Mouse (Mus musculus): ENCODE measurements around the gene Dnajb8. TPM values are rescaled to one million over a fixed set of nuclear protein-coding genes. Genes with fewer than 3 reads are reported as not detected.

Dnajb8 gene
- polyA plus RNA-seq, 1 experiment: not detected

DNA sequence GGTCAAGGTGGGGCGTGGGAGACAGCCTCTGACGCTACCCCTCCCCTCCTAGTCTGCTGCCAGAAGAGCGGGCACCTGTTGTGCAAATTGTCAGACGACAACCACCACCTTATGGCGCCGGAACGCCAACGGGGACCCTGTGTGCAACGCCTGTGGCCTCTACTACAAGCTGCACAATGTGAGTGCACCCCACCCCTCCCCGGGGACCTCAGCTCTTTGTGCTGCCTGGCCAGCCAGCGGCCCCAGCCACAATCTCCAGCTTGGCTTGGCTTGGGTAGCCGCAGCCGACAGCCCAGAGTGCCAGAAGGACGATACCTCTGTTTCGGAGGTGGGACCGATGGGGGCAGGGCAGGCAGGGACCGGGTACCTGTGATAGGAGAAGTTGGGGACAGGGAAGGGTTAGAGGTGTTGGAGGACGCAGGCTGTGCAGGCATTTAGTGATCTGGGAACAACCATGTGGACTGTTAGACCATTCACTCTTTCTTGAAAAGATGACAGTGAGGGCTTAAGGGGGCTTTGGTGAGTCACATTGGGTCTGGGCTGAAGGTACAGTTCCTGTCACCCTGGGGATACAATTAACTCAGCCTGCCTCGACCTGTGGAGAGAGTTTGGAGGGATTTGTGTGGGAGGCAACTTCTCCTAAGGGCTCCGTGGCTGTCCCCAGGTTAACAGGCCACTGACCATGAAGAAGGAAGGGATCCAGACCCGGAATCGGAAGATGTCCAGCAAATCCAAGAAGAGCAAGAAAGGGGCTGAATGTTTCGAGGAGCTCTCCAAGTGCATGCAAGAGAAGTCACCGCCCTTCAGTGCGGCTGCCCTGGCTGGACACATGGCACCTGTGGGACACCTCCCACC is 17.3 kb upstream of the Dnajb8 start:
- Histone ChIP-seq H3K4me1 (ENCODE audit: control insufficient read depth, insufficient read depth, low read length) (no peaks in the 10 kb centered on the region), H3K4me3 (ENCODE audit: insufficient read depth, low read depth, low read length) (no peak overlapping the region), H3K36me3 (ENCODE audit: control insufficient read depth, insufficient read depth, low read length) (no peaks in the 10 kb centered on the region), H3K27ac (ENCODE audit: insufficient read depth, low read depth, low read length) (peak overlapping the region; percentile 43), H3K27me3 (replicated peaks; ENCODE audit: control insufficient read depth, insufficient read depth, low read length) (0 out of 2 replicates have a peak, but pooled peaks cover 2% of the 10 kb centered on the region)
- TF ChIP-seq POLR2A (IDR thresholded peaks at IDR 0.05; ENCODE audit: low read depth, low read length) (no peak), CTCF (conservative IDR thresholded peaks at IDR 0.05; ENCODE audit: insufficient read depth, insufficient read length, low read depth, low read length) (no peak)
- DNase-seq: no peak
- WGBS: 22% methylated on average over 25 of the region's 25 CpGs

DNA sequence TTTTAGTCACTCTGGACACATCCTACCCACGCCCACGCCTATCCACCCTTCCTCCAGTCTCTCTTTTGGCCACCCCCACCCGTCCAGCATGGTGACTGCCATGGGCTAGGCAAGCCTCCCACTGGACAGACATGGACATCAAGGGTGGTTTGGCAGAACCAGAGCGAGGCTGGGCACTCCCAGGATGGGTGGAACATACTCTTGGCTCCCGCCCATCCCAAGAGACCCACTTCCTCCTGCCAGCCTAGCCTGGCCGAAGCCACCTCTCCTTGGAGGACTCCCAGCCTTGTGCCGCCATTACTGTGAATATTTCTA is 16.7 kb upstream of the Dnajb8 start:
- 22% methylated on average over 7 of the region's 7 CpGs for WGBS
- H3K4me1 ChIP-seq (ENCODE audit: control insufficient read depth, insufficient read depth, low read length): no peaks in the 10 kb centered on the region
- DNase-seq: no peak
- TF ChIP-seq CTCF (conservative IDR thresholded peaks at IDR 0.05; ENCODE audit: insufficient read depth, insufficient read length, low read depth, low read length) (no peak), POLR2A (IDR thresholded peaks at IDR 0.05; ENCODE audit: low read depth, low read length) (no peak)
- H3K4me3 ChIP-seq (ENCODE audit: insufficient read depth, low read depth, low read length): no peak overlapping the region
- H3K27me3 ChIP-seq (replicated peaks; ENCODE audit: control insufficient read depth, insufficient read depth, low read length): 0 out of 2 replicates have a peak, but pooled peaks cover 1% of the 10 kb centered on the region
- no peaks in the 10 kb centered on the region for H3K36me3 ChIP-seq (ENCODE audit: control insufficient read depth, insufficient read depth, low read length)
- peak overlapping the region; percentile 43; the same call in 1 of the 2 replicates for H3K27ac ChIP-seq (ENCODE audit: insufficient read depth, low read depth, low read length)

DNA sequence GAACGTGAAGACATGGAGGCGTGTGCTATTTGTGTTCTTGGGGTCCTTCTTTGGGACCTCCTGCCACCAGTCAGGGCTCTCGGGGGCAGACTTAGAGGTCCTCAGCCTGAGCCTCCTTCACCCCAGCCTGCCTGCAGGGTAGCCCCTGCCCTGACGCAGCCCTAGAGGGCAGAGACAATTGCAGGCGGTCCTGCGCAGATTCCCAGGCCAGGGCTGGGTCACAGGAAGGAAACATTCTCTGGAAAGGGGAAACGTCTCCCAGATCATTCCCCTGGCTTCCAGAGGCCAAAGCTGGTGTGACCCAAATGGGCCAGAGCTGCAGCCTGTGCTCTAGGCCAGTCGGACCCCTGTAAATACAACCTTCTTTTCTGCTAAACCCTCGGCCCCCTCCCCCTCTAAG is 16.1 kb upstream of the Dnajb8 start:
- H3K27me3 ChIP-seq (replicated peaks; ENCODE audit: control insufficient read depth, insufficient read depth, low read length): 0 out of 2 replicates have a peak, but pooled peaks cover 1% of the 10 kb centered on the region
- no peak overlapping the region for H3K4me3 ChIP-seq (ENCODE audit: insufficient read depth, low read depth, low read length)
- DNase-seq: peak; percentile 79
- H3K4me1 ChIP-seq (ENCODE audit: control insufficient read depth, insufficient read depth, low read length): no peaks in the 10 kb centered on the region
- WGBS: 38% methylated on average over 9 of the region's 9 CpGs
- H3K36me3 ChIP-seq (ENCODE audit: control insufficient read depth, insufficient read depth, low read length): no peaks in the 10 kb centered on the region
- peak overlapping the region; percentile 28; the same call in 1 of the 2 replicates for H3K27ac ChIP-seq (ENCODE audit: insufficient read depth, low read depth, low read length)
- TF ChIP-seq POLR2A (IDR thresholded peaks at IDR 0.05; ENCODE audit: low read depth, low read length) (no peak), CTCF (conservative IDR thresholded peaks at IDR 0.05; ENCODE audit: insufficient read depth, insufficient read length, low read depth, low read length) (no peak)

DNA sequence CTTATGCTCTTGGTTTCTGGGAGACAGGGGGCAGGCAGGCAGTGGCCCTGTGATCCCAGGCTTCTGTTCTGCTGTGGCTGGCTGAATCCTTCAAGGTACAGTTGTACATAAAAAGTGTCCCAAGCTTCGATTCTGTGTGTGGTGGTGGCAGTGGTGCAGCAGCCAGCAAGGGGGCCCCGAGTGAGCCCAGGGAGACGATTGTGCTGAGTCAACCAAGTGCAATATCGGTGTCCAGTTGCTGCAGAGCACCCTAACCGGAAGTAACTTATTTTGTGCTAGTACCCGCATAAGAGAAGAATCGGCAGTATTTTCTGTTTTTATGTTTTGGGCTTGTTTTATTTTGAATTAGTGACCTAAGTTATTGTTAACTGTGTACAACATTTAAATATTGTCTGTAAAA is 15.5 kb upstream of the Dnajb8 start:
- Histone ChIP-seq H3K27ac (ENCODE audit: insufficient read depth, low read depth, low read length) (peak overlapping the region; percentile 28; the same call in 1 of the 2 replicates), H3K27me3 (replicated peaks; ENCODE audit: control insufficient read depth, insufficient read depth, low read length) (0 out of 2 replicates have a peak, but pooled peaks cover 1% of the 10 kb centered on the region), H3K4me3 (ENCODE audit: insufficient read depth, low read depth, low read length) (no peak overlapping the region), H3K36me3 (ENCODE audit: control insufficient read depth, insufficient read depth, low read length) (no peaks in the 10 kb centered on the region), H3K4me1 (ENCODE audit: control insufficient read depth, insufficient read depth, low read length) (no peaks in the 10 kb centered on the region)
- WGBS: 52% methylated on average over 7 of the region's 7 CpGs
- no peak for DNase-seq
- TF ChIP-seq CTCF (conservative IDR thresholded peaks at IDR 0.05; ENCODE audit: insufficient read depth, insufficient read length, low read depth, low read length) (no peak), POLR2A (IDR thresholded peaks at IDR 0.05; ENCODE audit: low read depth, low read length) (no peak)

DNA sequence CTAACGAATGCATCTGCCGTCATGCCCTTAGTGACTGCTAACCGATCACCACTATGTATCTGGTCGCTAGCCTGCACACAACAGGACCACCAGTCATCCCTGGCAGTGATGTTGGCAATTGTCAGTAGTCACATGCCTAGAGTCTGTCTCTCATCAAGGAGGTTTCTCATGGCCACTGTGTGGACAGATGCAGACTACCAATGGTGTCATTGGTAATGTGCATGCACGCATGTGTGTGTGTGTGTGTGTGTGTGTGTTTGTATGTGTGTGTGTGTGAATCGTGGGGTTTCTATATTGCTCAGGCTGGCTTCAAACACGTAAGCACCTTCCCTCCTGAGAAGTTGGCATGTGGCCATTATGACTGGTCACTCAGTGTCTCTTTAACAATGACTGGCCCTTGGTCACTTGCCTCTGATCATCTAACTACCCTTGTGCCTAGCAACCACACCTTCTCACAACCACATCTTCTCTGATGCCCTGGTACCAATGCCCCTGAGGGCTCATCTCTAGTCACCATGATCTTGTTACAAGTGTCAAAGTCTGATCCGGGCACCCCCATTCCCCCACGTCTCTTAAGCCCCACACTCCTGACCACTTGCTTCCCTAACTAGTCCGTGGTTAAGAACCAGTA is 14.6 kb upstream of the Dnajb8 start:
- WGBS: 84% methylated on average over 10 of the region's 10 CpGs
- no peak for TF ChIP-seq POLR2A (IDR thresholded peaks at IDR 0.05; ENCODE audit: low read depth, low read length)
- no peak for DNase-seq
- Histone ChIP-seq H3K27ac (ENCODE audit: insufficient read depth, low read depth, low read length) (no peak overlapping the region), H3K36me3 (ENCODE audit: control insufficient read depth, insufficient read depth, low read length) (no peaks in the 10 kb centered on the region), H3K4me1 (ENCODE audit: control insufficient read depth, insufficient read depth, low read length) (no peaks in the 10 kb centered on the region), H3K4me3 (ENCODE audit: insufficient read depth, low read depth, low read length) (no peak overlapping the region), H3K27me3 (replicated peaks; ENCODE audit: control insufficient read depth, insufficient read depth, low read length) (0 out of 2 replicates have a peak, but pooled peaks cover 1% of the 10 kb centered on the region)

DNA sequence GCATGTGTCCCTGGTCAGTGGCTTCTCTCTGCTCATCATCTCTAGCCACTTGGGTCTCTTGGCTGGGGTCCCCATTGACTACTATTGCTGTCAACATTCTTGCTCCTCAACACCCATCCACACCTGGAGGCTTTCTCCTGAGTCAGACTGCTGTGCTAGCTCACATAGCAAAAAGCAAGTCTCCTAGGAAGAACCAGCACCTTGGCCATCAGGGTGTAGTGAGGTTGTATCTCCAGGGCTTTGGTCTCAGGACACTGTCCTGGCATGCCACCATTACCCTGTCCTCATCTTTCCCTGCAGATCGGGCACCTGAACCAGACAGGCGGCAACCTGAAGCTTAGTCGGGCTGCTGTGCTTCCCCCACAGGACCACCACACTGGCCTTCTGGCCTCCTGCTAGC is 13.7 kb upstream of the Dnajb8 start:
- WGBS: 93% methylated on average over 3 of the region's 3 CpGs
- TF ChIP-seq POLR2A (IDR thresholded peaks at IDR 0.05; ENCODE audit: low read depth, low read length) (no peak), CTCF (conservative IDR thresholded peaks at IDR 0.05; ENCODE audit: insufficient read depth, insufficient read length, low read depth, low read length) (no peak)

DNA sequence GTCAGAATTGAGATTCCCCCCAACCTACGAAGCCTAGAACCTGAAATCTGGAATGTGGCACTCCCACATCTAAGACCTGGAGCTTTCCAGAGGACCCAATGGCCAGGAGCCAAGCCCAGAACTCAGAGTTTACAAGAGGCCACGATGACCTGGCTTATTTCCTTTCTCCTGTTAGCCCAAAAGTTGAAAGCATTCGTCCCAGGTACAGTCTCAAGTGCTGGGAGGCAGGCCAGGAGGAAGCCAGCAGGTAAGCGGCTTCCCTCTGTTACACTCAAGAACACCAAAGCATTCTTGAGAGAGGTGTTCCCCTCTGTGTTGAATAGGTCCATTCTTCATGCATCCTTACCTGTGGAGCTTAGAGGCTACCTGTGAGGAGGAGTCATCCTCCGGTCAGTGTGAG is 12.6 kb upstream of the Dnajb8 start:
- 76% methylated on average over 5 of the region's 5 CpGs for WGBS
- Histone ChIP-seq H3K4me3 (ENCODE audit: insufficient read depth, low read depth, low read length) (no peak overlapping the region), H3K36me3 (ENCODE audit: control insufficient read depth, insufficient read depth, low read length) (no peaks in the 10 kb centered on the region), H3K27ac (ENCODE audit: insufficient read depth, low read depth, low read length) (no peak overlapping the region), H3K4me1 (ENCODE audit: control insufficient read depth, insufficient read depth, low read length) (no peaks in the 10 kb centered on the region), H3K27me3 (replicated peaks; ENCODE audit: control insufficient read depth, insufficient read depth, low read length) (no peaks in the 10 kb centered on the region)
- TF ChIP-seq POLR2A (IDR thresholded peaks at IDR 0.05; ENCODE audit: low read depth, low read length) (no peak), CTCF (conservative IDR thresholded peaks at IDR 0.05; ENCODE audit: insufficient read depth, insufficient read length, low read depth, low read length) (no peak)
- DNase-seq: no peak

More for the DNA sequence above, 13.7 kb upstream of the Dnajb8 start:
- Histone ChIP-seq H3K36me3 (ENCODE audit: control insufficient read depth, insufficient read depth, low read length) (no peaks in the 10 kb centered on the region), H3K4me3 (ENCODE audit: insufficient read depth, low read depth, low read length) (no peak overlapping the region), H3K27me3 (replicated peaks; ENCODE audit: control insufficient read depth, insufficient read depth, low read length) (0 out of 2 replicates have a peak, but pooled peaks cover under 1% of the 10 kb centered on the region), H3K4me1 (ENCODE audit: control insufficient read depth, insufficient read depth, low read length) (no peaks in the 10 kb centered on the region), H3K27ac (ENCODE audit: insufficient read depth, low read depth, low read length) (no peak overlapping the region)
- DNase-seq: no peak
